20 mouse cellular contexts compared by ENCODE assay signal in the genomic region with DNA sequence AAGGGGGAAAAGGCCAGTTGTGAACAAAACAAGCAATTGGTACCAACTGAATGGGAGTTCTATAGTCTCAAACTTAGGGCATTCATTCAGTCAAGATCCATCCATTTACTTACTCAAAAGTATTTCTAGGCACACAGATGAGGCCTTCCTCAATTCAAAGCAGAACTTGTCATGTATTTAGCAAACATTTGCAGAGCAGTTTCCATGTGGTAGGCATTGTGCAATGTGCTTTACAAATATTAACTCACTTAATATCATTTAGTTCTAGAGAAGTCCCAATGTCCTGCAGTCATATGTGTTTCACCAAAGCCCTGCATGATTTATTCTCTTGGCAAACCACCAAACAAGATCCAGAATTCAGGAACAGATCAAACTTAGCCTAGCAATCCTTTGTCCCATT.
"Had no signal": no experiment of that assay in that cellular context is flagged by ENCODE, and none has a peak within 500 bp of the region (broad histone marks: within the 10 kb centered on the region; RNA-seq: fewer than 3 reads in every experiment).

No protein-coding gene starts in this region.

- H3K27me3 ChIP-seq: intestine, embryonic 15.5 days; stomach, embryonic 15.5 days had no signal

- H3K9me3 ChIP-seq: intestine, embryonic 15.5 days; kidney, embryonic 15.5 days; limb, embryonic 10.5 days; limb, embryonic 13.5 days; midbrain, embryonic 12.5 days; midbrain, embryonic 15.5 days; neural tube, embryonic 12.5 days; neural tube, embryonic 15.5 days; stomach, embryonic 15.5 days had no signal

- H3K4me3 ChIP-seq: intestine, embryonic 15.5 days; kidney, embryonic 15.5 days; limb, embryonic 10.5 days; limb, embryonic 13.5 days; midbrain, embryonic 12.5 days; midbrain, embryonic 15.5 days; neural tube, embryonic 12.5 days; neural tube, embryonic 15.5 days; stomach, embryonic 15.5 days had no signal

- DNase-seq: kidney, adult 11 months; kidney, adult 8-10 months; kidney, postnatal 10 days; kidney, postnatal 36 days; liver; liver, postnatal 0 days; right cerebral cortex, adult 18-20 months; right cerebral cortex, postnatal 25 days; spleen, adult 18-20 months; thymus, postnatal 4 days had no signal

- H3K4me1 ChIP-seq: intestine, embryonic 15.5 days; kidney, embryonic 15.5 days; limb, embryonic 13.5 days; midbrain, embryonic 12.5 days; midbrain, embryonic 15.5 days; neural tube, embryonic 12.5 days; neural tube, embryonic 15.5 days; stomach, embryonic 15.5 days had no signal

- H3K36me3 ChIP-seq: intestine, embryonic 15.5 days; kidney, embryonic 15.5 days; limb, embryonic 10.5 days; limb, embryonic 13.5 days; midbrain, embryonic 12.5 days; midbrain, embryonic 15.5 days; neural tube, embryonic 12.5 days; neural tube, embryonic 15.5 days; stomach, embryonic 15.5 days had no signal

- H3K27ac ChIP-seq: intestine, embryonic 15.5 days; kidney, embryonic 15.5 days; limb, embryonic 10.5 days; limb, embryonic 13.5 days; liver, embryonic 14.5 days; midbrain, embryonic 12.5 days; midbrain, embryonic 15.5 days; neural tube, embryonic 12.5 days; neural tube, embryonic 15.5 days; stomach, embryonic 15.5 days had no signal

- H3K9ac ChIP-seq: intestine, embryonic 15.5 days; kidney, embryonic 15.5 days; limb, embryonic 13.5 days; liver, embryonic 14.5 days; liver, postnatal 0 days; midbrain, embryonic 12.5 days; midbrain, embryonic 15.5 days; neural tube, embryonic 12.5 days; neural tube, embryonic 15.5 days; stomach, embryonic 15.5 days had no signal

- H3K4me2 ChIP-seq: intestine, embryonic 15.5 days; kidney, embryonic 15.5 days; limb, embryonic 13.5 days; midbrain, embryonic 12.5 days; midbrain, embryonic 15.5 days; neural tube, embryonic 12.5 days; neural tube, embryonic 15.5 days; stomach, embryonic 15.5 days had no signal

- ATAC-seq: intestine, embryonic 15.5 days; liver, postnatal 0 days; midbrain, embryonic 15.5 days had no signal
